Mouse (Mus musculus) embryonic stem cell, embryonic (primary cell): ENCODE measurements around the gene Mylk.

ENCODE experiments used
- CTCF ChIA-PET, 4 experiments: fragments of 300-600 bp in 2 of 4; fragments of 350-600 bp in 2 of 4; sonication (Branson Sonifier 250); formaldehyde crosslinking; loops; one replicate each; lab custom pipeline; 2022; ENCODE audit warnings: inconsistent platforms in 2 of 4; lab: Charles Lee
- POLR2A ChIA-PET, 4 experiments: fragments of 300-600 bp in 2 of 4; fragments of 350-600 bp in 2 of 4; sonication (Branson Sonifier 250); formaldehyde crosslinking; loops; one replicate each; lab custom pipeline; 2022; ENCODE audit warnings: antibody characterized with exemption in 4 of 4, inconsistent platforms in 1 of 4; lab: Charles Lee

Mylk gene

GRCm38 (mm10) chr16:34917373-34917900 lies 172.4 kb downstream of the Mylk start:
- POLR2A ChIA-PET = no interaction called here
- CTCF ChIA-PET = interaction anchor here in 2 of 4 experiments (0.7 to 1.8 kb wide), 4 partner anchors 15 to 312 kb away, joined by 3 to 16 read pairs (median 6); no protein-coding TSS in a partner anchor

GRCm38 (mm10) chr16:34920182-34920581 lies 175.2 kb downstream of the Mylk start:
- ChIA-PET CTCF (interaction anchor here in 3 of 4 experiments (0.6 to 1.5 kb wide), 5 partner anchors 13 to 47 kb away, joined by 3 to 8 read pairs (median 4); no protein-coding TSS in a partner anchor), POLR2A (interaction anchor here in 1 of 4 experiments (0.8 kb wide), 1 partner anchor 40 kb away, joined by 3 read pairs; no protein-coding TSS in a partner anchor)

GRCm38 (mm10) chr16:34920868-34921267 lies 175.9 kb downstream of the Mylk start:
- POLR2A ChIA-PET = interaction anchor here in 1 of 4 experiments (0.8 kb wide), 1 partner anchor 39 kb away, joined by 3 read pairs; no protein-coding TSS in a partner anchor
- CTCF ChIA-PET = interaction anchor here in 3 of 4 experiments (0.6 to 1.5 kb wide), 6 partner anchors 12 to 501 kb away, joined by 3 to 8 read pairs (median 4); no protein-coding TSS in a partner anchor

- CTCF ChIA-PET = interaction anchor here in 3 of 4 experiments (0.6 to 1.5 kb wide), 4 partner anchors 12 to 501 kb away, joined by 3 to 8 read pairs (median 4); no protein-coding TSS in a partner anchor
Measured at GRCm38 (mm10) chr16:34921319-34921718, 176.3 kb downstream of the Mylk start.

GRCm38 (mm10) chr16:34923630-34924029 lies 178.6 kb downstream of the Mylk start:
- CTCF ChIA-PET = interaction anchor here in 2 of 4 experiments (0.6 to 1.3 kb wide), 5 partner anchors 12 to 346 kb away, joined by 3 to 10 read pairs (median 4); no protein-coding TSS in a partner anchor
- POLR2A ChIA-PET = interaction anchor here in 1 of 4 experiments (0.6 to 1.7 kb wide), 2 partner anchors 9 to 443 kb away, joined by 3 to 9 read pairs; no protein-coding TSS in a partner anchor

More at GRCm38 (mm10) chr16:34921319-34921718, 176.3 kb downstream of the Mylk start:
- POLR2A ChIA-PET = interaction anchor here in 1 of 4 experiments (0.8 kb wide), 1 partner anchor 39 kb away, joined by 3 read pairs; no protein-coding TSS in a partner anchor

GRCm38 (mm10) chr16:34924324-34924723 lies 179.3 kb downstream of the Mylk start:
- ChIA-PET POLR2A (interaction anchor here in 1 of 4 experiments (1.2 kb wide), 1 partner anchor 11 kb away, joined by 5 read pairs; no protein-coding TSS in a partner anchor), CTCF (interaction anchor here in 1 of 4 experiments (1.0 to 1.1 kb wide), 2 partner anchors 53 to 116 kb away, joined by 3 to 4 read pairs; no protein-coding TSS in a partner anchor)

- ChIA-PET POLR2A (interaction anchor here in 2 of 4 experiments (0.5 to 1.2 kb wide), 2 partner anchors 11 to 608 kb away, joined by 3 to 5 read pairs; no protein-coding TSS in a partner anchor), CTCF (interaction anchor here in 1 of 4 experiments (1.0 to 1.1 kb wide), 2 partner anchors 52 to 117 kb away, joined by 3 to 4 read pairs; no protein-coding TSS in a partner anchor)
Measured at GRCm38 (mm10) chr16:34924937-34925618, 180.1 kb downstream of the Mylk start.

GRCm38 (mm10) chr16:34926531-34927435 lies 181.8 kb downstream of the Mylk start:
- POLR2A ChIA-PET = interaction anchor here in 3 of 4 experiments (0.5 to 1.2 kb wide), 4 partner anchors 9 to 594 kb away, joined by 3 to 6 read pairs (median 4); no protein-coding TSS in a partner anchor
- CTCF ChIA-PET = interaction anchor here in 1 of 4 experiments (0.9 to 1.2 kb wide), 2 partner anchors 41 to 50 kb away, joined by 4 read pairs; no protein-coding TSS in a partner anchor

GRCm38 (mm10) chr16:34929686-34930085 lies 184.7 kb downstream of the Mylk start:
- ChIA-PET CTCF (no interaction called here), POLR2A (interaction anchor here in 1 of 4 experiments (0.7 kb wide), 1 partner anchor 72 kb away, joined by 3 read pairs; no protein-coding TSS in a partner anchor)

GRCm38 (mm10) chr16:34930110-34930509 lies 185.1 kb downstream of the Mylk start:
- POLR2A ChIA-PET = interaction anchor here in 1 of 4 experiments (0.7 kb wide), 1 partner anchor 71 kb away, joined by 3 read pairs; no protein-coding TSS in a partner anchor
- CTCF ChIA-PET = no interaction called here

- ChIA-PET POLR2A (interaction anchor here in 1 of 4 experiments (1.1 to 2.9 kb wide), 2 partner anchors 8 to 36 kb away, joined by 3 to 9 read pairs; no protein-coding TSS in a partner anchor), CTCF (interaction anchor here in 1 of 4 experiments (0.7 to 1.0 kb wide), 2 partner anchors 16 to 37 kb away, joined by 3 read pairs; no protein-coding TSS in a partner anchor)
Measured at GRCm38 (mm10) chr16:34931306-34931705, 186.3 kb downstream of the Mylk start.

GRCm38 (mm10) chr16:34933173-34933572 lies 188.2 kb downstream of the Mylk start:
- POLR2A ChIA-PET = interaction anchor here in 1 of 4 experiments (1.0 to 2.9 kb wide), 3 partner anchors 10 to 33 kb away, joined by 3 to 9 read pairs (median 3); no protein-coding TSS in a partner anchor
- CTCF ChIA-PET = interaction anchor here in 3 of 4 experiments (0.5 to 1.7 kb wide), 5 partner anchors 13 to 567 kb away, joined by 3 to 4 read pairs (median 4); no protein-coding TSS in a partner anchor

- CTCF ChIA-PET = interaction anchor here in 2 of 4 experiments (0.6 to 1.7 kb wide), 3 partner anchors 32 to 181 kb away, joined by 3 to 4 read pairs (median 3); no protein-coding TSS in a partner anchor
- POLR2A ChIA-PET = interaction anchor here in 1 of 4 experiments (1.5 kb wide), 1 partner anchor 31 kb away, joined by 3 read pairs; no protein-coding TSS in a partner anchor
Measured at GRCm38 (mm10) chr16:34934486-34934885, 189.5 kb downstream of the Mylk start.

- POLR2A ChIA-PET = interaction anchor here (0.5 to 1.8 kb wide), 11 partner anchors 8 to 604 kb away, joined by 3 to 6 read pairs (median 4); no protein-coding TSS in a partner anchor
Measured at GRCm38 (mm10) chr16:34935514-34936338, 190.7 kb downstream of the Mylk start.

GRCm38 (mm10) chr16:34936339-34936810 lies 191.4 kb downstream of the Mylk start:
- ChIA-PET CTCF (interaction anchor here in 2 of 4 experiments (0.8 to 3.9 kb wide), 5 partner anchors 12 to 40 kb away, joined by 3 to 14 read pairs (median 4); no protein-coding TSS in a partner anchor), POLR2A (interaction anchor here in 3 of 4 experiments (0.6 to 1.8 kb wide), 9 partner anchors 8 to 604 kb away, joined by 3 to 6 read pairs (median 4); no protein-coding TSS in a partner anchor)

More at GRCm38 (mm10) chr16:34935514-34936338, 190.7 kb downstream of the Mylk start:
- CTCF ChIA-PET = interaction anchor here (0.7 to 3.9 kb wide), 7 partner anchors 13 to 263 kb away, joined by 3 to 14 read pairs (median 3); no protein-coding TSS in a partner anchor
